Mouse (Mus musculus) adrenal gland, postnatal 4 days (tissue): Measurements from ENCODE around the gene Tspan5. TPM values are rescaled to one million over a fixed set of nuclear protein-coding genes. Genes with fewer than 3 reads are reported as not detected.

ENCODE experiments used
- DNase-seq, 2 experiments: peaks; one replicate each; pipeline ENCODE4 v3.0.0; 2021 to 2022; ENCODE audit warnings: low spot score in 2 of 2, mixed read lengths in 2 of 2
- total RNA-seq, 2 experiments: library from RNA; stranded (reverse); gene quantifications; 2 replicates each; pipeline ENCODE4 v1.2.3; 2021

The Tspan5 gene
- total RNA-seq, 2 experiments from 2014 or later, result 39.3 to 40.5 TPM

DNA sequence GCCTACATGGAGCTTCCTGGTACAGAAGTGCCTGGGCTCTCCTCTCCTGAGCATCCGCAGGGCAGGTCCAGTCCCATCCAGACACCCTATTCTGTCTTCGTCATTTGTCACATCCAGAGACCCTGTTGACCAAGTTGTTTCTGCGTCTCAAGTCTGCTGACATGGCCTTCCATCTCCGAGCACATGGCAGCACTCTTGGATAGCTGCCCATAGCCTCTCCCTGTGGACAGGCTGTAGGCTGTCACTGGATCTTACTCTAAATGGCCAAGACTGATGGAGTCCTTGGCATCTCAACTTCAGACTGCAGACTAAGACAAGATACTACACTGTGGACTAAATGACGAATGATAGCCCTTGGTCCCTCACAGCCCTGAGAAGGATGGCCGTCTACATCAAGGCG is 133.3 kb downstream of the Tspan5 start:
- DNase-seq, result no peak

DNA sequence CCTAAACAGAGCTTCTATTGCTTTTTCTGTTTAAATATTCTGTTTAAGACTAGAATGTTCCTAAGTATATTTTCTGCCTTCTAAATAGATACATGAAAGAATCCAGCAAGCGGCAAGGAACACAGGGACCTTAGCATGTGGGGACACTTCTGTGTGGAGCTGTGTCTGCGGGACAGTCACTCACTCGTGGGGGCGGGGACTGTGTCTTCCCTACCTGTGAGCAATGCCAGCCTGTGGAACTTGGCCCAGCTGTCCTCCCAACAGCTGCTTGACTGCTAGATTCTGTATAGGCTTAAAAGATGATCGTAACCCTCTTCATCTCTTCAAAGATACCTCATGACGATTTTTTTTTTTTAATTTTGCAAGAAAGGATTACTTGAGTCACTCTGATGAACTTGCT is 133.9 kb downstream of the Tspan5 start:
- DNase-seq, result no peak

GRCm38 (mm10) chr3:138876418-138876817 is 134.4 kb downstream of the Tspan5 start:
- DNase-seq, result no peak

- no peak for DNase-seq
Observed at GRCm38 (mm10) chr3:138876931-138877361, 135.0 kb downstream of the Tspan5 start.

DNA sequence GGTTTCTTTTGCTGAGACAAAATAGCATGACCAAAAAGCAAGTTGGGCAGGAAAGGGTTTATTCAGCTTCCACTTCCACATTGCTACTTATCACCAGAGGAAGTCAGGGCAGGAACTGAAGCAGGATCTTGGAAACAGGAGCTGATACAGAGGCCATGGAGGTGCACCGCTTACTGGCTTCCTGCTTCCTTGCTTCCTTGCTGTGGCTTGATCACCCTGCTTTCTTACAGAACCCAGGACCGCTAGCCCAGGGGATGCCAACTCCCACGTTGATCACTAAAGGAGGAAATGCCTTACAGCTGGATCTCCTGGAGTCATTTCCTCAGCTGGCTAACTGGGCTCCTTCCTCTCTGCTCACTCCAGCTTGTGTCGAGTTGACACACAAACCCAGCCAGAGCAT is 135.7 kb downstream of the Tspan5 start:
- DNase-seq, result no peak

DNA sequence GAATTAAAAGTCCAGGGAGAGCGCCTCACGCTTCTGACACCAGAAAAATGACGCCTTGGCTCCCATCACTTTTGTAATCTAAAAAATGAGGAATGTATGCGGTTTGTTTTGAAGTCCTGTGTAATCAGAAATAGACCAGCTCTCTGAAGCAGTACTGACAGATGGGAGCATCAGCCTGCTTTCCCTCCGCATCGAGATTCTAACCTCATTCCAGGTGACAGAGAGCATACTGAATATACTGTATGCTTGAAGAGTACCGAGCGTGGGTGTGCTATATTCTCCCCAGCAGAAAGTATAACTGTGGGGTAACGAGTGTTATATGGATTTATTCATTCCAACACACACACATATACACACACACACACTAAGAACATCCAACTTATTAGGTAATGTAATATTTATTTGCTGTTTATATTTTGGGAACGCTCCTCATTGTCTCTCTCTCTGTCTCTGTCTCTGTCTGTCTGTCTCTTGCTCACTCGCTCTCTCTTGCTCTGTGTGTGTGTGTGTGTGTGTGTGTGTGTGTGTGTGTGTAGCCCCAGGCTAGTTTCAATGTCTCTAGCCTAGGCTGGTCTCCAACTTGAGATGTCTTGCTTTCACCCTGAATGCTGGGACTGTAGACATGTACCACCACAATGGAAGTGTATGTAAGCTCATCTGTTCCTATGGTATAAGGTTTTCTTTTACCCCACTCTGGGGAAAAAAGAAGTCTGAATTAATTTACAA is 139.2 kb downstream of the Tspan5 start:
- no peak for DNase-seq

DNA sequence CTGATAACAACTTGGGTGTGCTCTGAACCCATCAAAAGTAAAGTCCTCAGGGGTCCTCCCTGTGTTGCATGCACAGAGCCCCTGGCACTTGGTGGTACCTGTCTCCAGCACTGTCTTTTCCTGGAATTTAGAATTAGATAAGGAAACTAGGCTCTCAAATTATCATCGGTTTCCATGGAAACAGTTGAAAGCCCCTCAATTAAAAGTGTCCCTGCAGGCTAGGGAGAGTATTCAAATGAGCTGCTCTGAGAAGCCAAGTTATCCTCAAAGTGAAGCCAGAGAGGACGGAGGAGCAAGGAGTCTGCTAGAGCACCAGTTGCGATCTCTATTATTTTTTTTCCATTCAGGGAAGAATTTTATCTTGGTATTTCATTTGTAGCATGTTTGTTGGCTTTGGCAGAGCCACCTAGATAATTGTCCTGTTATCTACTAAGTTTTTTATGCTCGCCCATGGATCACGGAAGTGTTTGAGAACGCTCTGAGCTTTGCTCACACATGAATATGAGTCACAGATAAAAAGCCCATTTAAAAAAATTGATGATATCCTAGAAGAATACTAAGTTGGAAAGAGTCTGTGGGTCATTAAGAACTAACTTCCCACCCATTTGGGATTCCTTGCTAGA is 139.8 kb downstream of the Tspan5 start:
- DNase-seq, result no peak

DNA sequence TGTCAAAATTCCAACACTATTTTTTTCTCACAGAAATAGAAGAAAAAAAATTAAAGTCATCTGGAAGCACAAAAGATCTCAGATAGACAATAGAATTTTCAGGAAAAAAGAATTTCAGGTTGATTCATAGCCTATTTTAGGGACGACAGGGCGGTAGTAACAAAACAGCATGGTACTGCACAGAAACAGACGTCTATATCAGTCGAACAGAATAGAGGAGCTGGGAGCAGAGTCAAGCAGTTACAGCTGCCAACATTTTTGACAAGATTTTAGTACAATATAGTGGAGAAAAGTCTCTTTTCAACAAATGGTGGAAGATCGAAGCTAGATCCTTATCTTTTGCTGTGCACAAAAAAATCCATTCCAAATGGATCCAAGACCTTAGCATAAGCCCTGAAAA is 144.1 kb downstream of the Tspan5 start:
- DNase-seq, result no peak

DNA sequence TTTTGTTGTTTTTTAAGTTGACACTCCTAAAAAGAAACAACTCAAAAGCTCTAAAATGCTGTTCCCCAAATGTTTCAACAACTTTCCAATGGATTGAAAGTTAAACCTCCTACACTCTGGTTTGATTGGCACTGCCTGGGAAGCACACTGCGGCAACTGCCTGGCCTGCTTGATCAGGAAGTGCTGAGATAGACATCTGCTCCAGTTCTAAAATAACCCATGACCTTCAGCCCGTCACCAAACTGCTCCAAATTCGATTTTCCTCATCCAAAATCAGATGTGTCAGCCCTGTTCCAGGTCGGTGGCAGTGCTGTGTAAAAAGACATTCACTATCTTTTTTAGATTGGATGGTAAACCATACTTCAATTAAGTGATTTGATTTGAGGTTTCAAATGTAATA is 147.2 kb downstream of the Tspan5 start:
- DNase-seq, result no peak

- DNase-seq, result no peak
Observed at GRCm38 (mm10) chr3:138889769-138890295, 147.8 kb downstream of the Tspan5 start.

- no peak for DNase-seq
Observed at GRCm38 (mm10) chr3:138893520-138893919, 151.5 kb downstream of the Tspan5 start.

- no peak for DNase-seq
Observed at GRCm38 (mm10) chr3:138897500-138897899, 155.5 kb downstream of the Tspan5 start.

DNA sequence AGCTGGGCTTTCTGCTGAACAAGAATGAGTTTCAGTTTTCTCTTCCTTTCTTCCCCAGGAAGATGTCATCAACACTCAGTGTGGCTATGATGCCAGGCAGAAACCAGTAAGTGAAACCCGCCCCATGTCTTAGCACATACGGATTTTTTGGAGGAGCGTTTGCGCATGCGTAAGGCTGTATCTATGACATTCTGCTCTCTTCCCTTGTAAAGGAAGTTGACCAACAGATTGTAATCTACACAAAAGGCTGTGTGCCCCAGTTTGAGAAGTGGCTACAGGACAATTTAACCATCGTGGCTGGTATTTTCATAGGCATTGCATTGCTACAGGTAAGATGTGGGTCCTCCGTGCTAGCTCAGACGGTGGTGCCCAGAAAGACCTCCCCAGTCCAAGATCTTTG is 156.1 kb downstream of the Tspan5 start:
- DNase-seq, result no peak

- no peak for DNase-seq
Observed at GRCm38 (mm10) chr3:138900571-138901141, 158.7 kb downstream of the Tspan5 start.

GRCm38 (mm10) chr3:138905678-138906077 is 163.7 kb downstream of the Tspan5 start:
- DNase-seq, result no peak

GRCm38 (mm10) chr3:138906112-138906880 is 164.3 kb downstream of the Tspan5 start:
- peak; percentile 25 to 41 for DNase-seq

DNA sequence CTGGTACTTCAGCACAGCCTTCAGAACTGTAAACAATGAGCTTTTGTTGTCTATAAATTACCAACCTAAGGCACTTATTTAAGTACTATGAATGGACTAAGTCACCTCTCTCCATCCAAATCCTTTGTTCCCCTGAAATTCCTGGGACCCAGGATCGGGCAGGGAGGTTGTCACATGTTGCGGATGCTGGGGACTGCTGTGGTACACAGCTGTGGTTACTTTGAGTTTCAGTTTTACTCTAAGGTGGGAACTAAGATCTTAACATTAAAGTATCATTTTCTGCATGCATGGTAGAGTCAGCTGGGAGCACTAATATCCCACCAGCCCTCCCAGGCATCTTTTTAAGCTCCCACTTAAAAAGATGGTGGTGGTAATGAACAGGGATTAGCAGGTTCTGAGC is 167.3 kb downstream of the Tspan5 start:
- no peak for DNase-seq

GRCm38 (mm10) chr3:138912504-138912903 is 170.5 kb downstream of the Tspan5 start:
- no peak for DNase-seq

DNA sequence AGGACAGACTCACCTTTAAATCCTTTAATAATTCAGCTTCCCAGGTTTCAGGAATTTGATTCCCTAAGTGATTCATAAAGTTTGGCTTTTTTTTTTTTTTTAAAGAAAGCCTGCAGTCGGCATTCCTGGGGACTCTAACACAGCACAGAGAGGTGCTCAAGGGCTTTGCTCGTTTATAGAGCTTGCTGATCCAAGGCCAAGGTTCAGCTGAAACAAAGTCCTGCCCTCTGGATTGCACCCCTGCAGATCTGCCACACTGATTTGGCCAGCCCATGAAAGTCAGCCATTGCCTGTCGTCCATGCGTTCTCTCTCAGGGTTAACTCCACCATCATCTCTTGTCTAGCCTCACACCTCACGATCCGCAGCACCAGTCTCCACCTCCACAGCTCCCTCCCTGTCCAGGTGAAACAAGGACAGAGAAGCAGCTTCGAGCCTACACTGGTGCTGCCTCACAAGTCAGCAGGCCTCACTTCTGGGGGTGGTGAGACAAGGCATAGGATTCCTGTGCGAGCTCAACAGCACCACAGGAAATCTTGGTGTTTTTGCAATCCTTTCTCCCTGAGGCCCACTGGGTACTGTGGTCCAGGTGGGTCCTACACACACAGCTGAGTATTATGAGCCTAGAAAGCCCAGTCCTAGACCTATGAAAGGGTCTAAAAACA is 172.8 kb downstream of the Tspan5 start:
- no peak for DNase-seq

DNA sequence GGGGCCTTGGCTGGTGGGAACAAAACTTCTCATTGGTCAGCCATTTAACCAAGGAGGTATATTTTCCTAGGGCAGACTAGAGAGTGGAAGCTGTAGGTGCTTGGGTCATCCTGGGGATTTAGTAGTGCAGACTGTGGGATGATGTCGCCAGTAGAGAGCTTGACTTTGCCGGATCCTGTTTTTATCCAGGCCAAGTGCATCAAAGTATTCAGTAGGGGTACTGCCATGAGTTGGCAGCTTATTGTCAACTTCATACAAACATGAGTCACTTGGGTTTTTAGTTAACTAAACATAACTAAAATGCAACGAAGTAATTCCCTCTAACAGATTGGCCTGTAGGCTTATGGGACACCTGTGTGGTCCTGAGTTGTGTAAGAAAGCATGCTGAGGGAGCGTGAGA is 174.6 kb downstream of the Tspan5 start:
- DNase-seq, result no peak

DNA sequence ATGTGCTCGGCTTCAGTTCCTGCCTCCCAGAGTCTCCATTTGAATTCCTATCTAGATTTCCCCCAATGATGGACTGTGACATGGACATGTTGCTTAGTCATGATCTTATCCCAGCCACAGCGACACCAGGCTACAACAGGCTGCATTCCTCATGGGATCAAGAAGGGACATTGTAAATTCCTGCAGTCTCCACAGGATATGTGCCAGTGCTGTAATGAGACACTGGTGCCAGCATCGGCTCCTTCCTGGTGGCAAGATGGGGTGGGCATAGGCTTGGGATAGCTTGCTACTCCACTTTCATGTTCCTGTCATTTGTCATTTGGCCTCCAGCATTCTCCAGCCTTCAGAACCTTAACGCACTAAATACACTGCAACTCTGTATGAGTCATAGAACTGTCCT is 175.0 kb downstream of the Tspan5 start:
- DNase-seq, result no peak
